In genomic region chr6:128844586-128845080, GRCm38 (mm10) we compare ENCODE assay signal across 8 mouse cellular contexts. TPM values are rescaled to one million over a fixed set of nuclear protein-coding genes. Genes with fewer than 3 reads are reported as not detected.
DNase-seq lines count a peak whose midpoint lies in the region; ATAC-seq and TF ChIP-seq lines count a peak whose summit lies in the region.
"Had no signal": no experiment of that assay in that cellular context is flagged by ENCODE, and none has a peak within 500 bp of the region (broad histone marks: within the 10 kb centered on the region; RNA-seq: fewer than 3 reads in every experiment).

No protein-coding gene starts in this region.

- no peak overlapping the region for H3K4me3 ChIP-seq in intestine, embryonic 14.5 days (ENCODE audit: low read depth, low read length)
- no peak overlapping the region for H3K4me3 ChIP-seq in intestine, postnatal 0 days (ENCODE audit: low read depth, low read length)
- H3K4me3 ChIP-seq in forebrain, embryonic 15.5 days, result peak overlapping the region; percentile 99; the same call in 1 of the 2 replicates
- H3K4me3 ChIP-seq in midbrain, embryonic 16.5 days (ENCODE audit: low read depth, low read length), result no peak overlapping the region
- H3K4me3 ChIP-seq in kidney, embryonic 15.5 days (replicated peaks), result no peak overlapping the region; the same call in 1 of the 2 replicates

- H3K4me2 ChIP-seq in intestine, embryonic 14.5 days (ENCODE audit: low read length), result no peak overlapping the region
- H3K4me2 ChIP-seq in intestine, postnatal 0 days (replicated peaks; ENCODE audit: low read depth), result no peak overlapping the region
- H3K4me2 ChIP-seq in forebrain, embryonic 15.5 days (replicated peaks), result peak overlapping the region; percentile 60
- H3K4me2 ChIP-seq in midbrain, embryonic 16.5 days (ENCODE audit: low read length), result peak overlapping the region; percentile 69
- H3K4me2 ChIP-seq in kidney, embryonic 15.5 days, result no peak overlapping the region

- no peaks in the 10 kb centered on the region for H3K27me3 ChIP-seq in intestine, embryonic 14.5 days (replicated peaks; ENCODE audit: control insufficient read depth, insufficient read depth, low read length)
- no peaks in the 10 kb centered on the region for H3K27me3 ChIP-seq in intestine, postnatal 0 days (replicated peaks; ENCODE audit: control insufficient read depth, insufficient read depth, low read length)
- no peaks in the 10 kb centered on the region for H3K27me3 ChIP-seq in forebrain, embryonic 15.5 days
- H3K27me3 ChIP-seq in midbrain, embryonic 16.5 days (ENCODE audit: control insufficient read depth, insufficient read depth, low read depth, low read length), result no peaks in the 10 kb centered on the region
- H3K27me3 ChIP-seq in kidney, embryonic 15.5 days, result no peaks in the 10 kb centered on the region

- peak overlapping the region; percentile 94; the same call in 1 of the 2 replicates for H3K27ac ChIP-seq in intestine, embryonic 14.5 days (ENCODE audit: low read depth)
- H3K27ac ChIP-seq in intestine, postnatal 0 days (ENCODE audit: low read depth, low read length), result no peak overlapping the region
- H3K27ac ChIP-seq in forebrain, embryonic 15.5 days (replicated peaks), result no peak overlapping the region
- peak overlapping the region; percentile 23; the same call in 1 of the 2 replicates for H3K27ac ChIP-seq in midbrain, embryonic 16.5 days (ENCODE audit: low read length)
- H3K27ac ChIP-seq in kidney, embryonic 15.5 days, result no peak overlapping the region

- no peak for DNase-seq in intestine, embryonic 14.5 days (ENCODE audit: low spot score)
- peak; percentile 6 for DNase-seq in brain, embryonic 14.5 days (ENCODE audit: low read depth)
- DNase-seq in urinary bladder, postnatal 36 days (ENCODE audit: low spot score in 2 of 2), result no peak

- no peak for ATAC-seq in intestine, embryonic 14.5 days (replicated peaks; ENCODE audit: low FRiP score, low TSS enrichment, low read depth)
- ATAC-seq in intestine, postnatal 0 days, result no peak
- no peak for ATAC-seq in forebrain, embryonic 15.5 days (replicated peaks)
- ATAC-seq in midbrain, embryonic 16.5 days, result no peak
- ATAC-seq in kidney, embryonic 15.5 days (replicated peaks; ENCODE audit: low FRiP score), result no peak

- TF ChIP-seq CTCF in intestine, postnatal 0 days (IDR thresholded peaks at IDR 0.05; ENCODE audit: low read depth), result no peak
- TF ChIP-seq CTCF in brain, embryonic 14.5 days (IDR thresholded peaks at IDR 0.05; ENCODE audit: borderline replicate concordance, extremely low read depth, insufficient read depth, insufficient read length), result no peak

- WGBS in intestine, embryonic 14.5 days, result 84% methylated on average over 5 of the region's 5 CpGs
- WGBS in intestine, postnatal 0 days, result 89% methylated on average over 5 of the region's 5 CpGs
- WGBS in forebrain, embryonic 15.5 days, result 59% methylated on average over 5 of the region's 5 CpGs
- 73% methylated on average over 5 of the region's 5 CpGs for WGBS in midbrain, embryonic 16.5 days
- WGBS in kidney, embryonic 15.5 days, result 88% methylated on average over 5 of the region's 5 CpGs

- no peaks in the 10 kb centered on the region for H3K9me3 ChIP-seq in intestine, embryonic 14.5 days (ENCODE audit: control insufficient read depth, low read length)
- H3K9me3 ChIP-seq in intestine, postnatal 0 days (ENCODE audit: control insufficient read depth), result no peaks in the 10 kb centered on the region
- no peaks in the 10 kb centered on the region for H3K9me3 ChIP-seq in forebrain, embryonic 15.5 days
- no peaks in the 10 kb centered on the region for H3K9me3 ChIP-seq in midbrain, embryonic 16.5 days (replicated peaks; ENCODE audit: control insufficient read depth, low read length, poor library complexity, severe bottlenecking)
- H3K9me3 ChIP-seq in kidney, embryonic 15.5 days (replicated peaks), result no peaks in the 10 kb centered on the region

- H3K4me1 ChIP-seq in intestine, embryonic 14.5 days (replicated peaks; ENCODE audit: control insufficient read depth, insufficient read depth, low read length), result peaks cover 12% of the 10 kb centered on the region
- no peaks in the 10 kb centered on the region for H3K4me1 ChIP-seq in intestine, postnatal 0 days (replicated peaks; ENCODE audit: control insufficient read depth, insufficient read depth, low read length)
- H3K4me1 ChIP-seq in forebrain, embryonic 15.5 days, result peaks cover 21% of the 10 kb centered on the region
- H3K4me1 ChIP-seq in midbrain, embryonic 16.5 days (ENCODE audit: control insufficient read depth, insufficient read depth, low read length), result peaks cover 21% of the 10 kb centered on the region
- peaks cover 27% of the 10 kb centered on the region for H3K4me1 ChIP-seq in kidney, embryonic 15.5 days

- H3K9ac ChIP-seq in intestine, embryonic 14.5 days (ENCODE audit: low read length), result no peak overlapping the region
- no peak overlapping the region for H3K9ac ChIP-seq in intestine, postnatal 0 days (ENCODE audit: low read depth, low read length)
- no peak overlapping the region for H3K9ac ChIP-seq in forebrain, embryonic 15.5 days (replicated peaks)
- peak overlapping the region; percentile 76; the same call in 1 of the 2 replicates for H3K9ac ChIP-seq in midbrain, embryonic 16.5 days (ENCODE audit: low read depth, low read length)
- H3K9ac ChIP-seq in kidney, embryonic 15.5 days, result no peak overlapping the region

- no peaks in the 10 kb centered on the region for H3K36me3 ChIP-seq in intestine, embryonic 14.5 days (ENCODE audit: control insufficient read depth, insufficient read depth, low read length)
- no peaks in the 10 kb centered on the region for H3K36me3 ChIP-seq in intestine, postnatal 0 days (ENCODE audit: control insufficient read depth, insufficient read depth)
- no peaks in the 10 kb centered on the region for H3K36me3 ChIP-seq in forebrain, embryonic 15.5 days
- no peaks in the 10 kb centered on the region for H3K36me3 ChIP-seq in midbrain, embryonic 16.5 days (ENCODE audit: control insufficient read depth, insufficient read depth, low read length)
- no peaks in the 10 kb centered on the region for H3K36me3 ChIP-seq in kidney, embryonic 15.5 days

- no peak for TF ChIP-seq POLR2A in brain, embryonic 14.5 days (IDR thresholded peaks at IDR 0.05; ENCODE audit: borderline replicate concordance, extremely low read depth, insufficient read depth, insufficient read length, poor library complexity, severe bottlenecking)

RNA-seq across cellular contexts. Expression of gene Klrb1b, which starts 18.5 kb away (rescaled TPM):
- 0.19 and 0.67 TPM in 2 replicates for polyA plus RNA-seq in intestine, embryonic 14.5 days (2014; fragmentation: Nextera tagmentation; extraction: Ambion mirVana)
- polyA plus RNA-seq in intestine, postnatal 0 days (2015; fragmentation: Nextera tagmentation; extraction: Ambion mirVana), result 0.35 and 0.80 TPM in 2 replicates
- polyA plus RNA-seq in brain, embryonic 14.5 days (2012; rRNA removed), result 0.05 TPM in 1 of 2 replicates, not detected in the other
- polyA plus RNA-seq in forebrain, embryonic 15.5 days (2015; fragmentation: Nextera tagmentation; extraction: Ambion mirVana), result not detected in 2 replicates
- not detected in 2 replicates for polyA plus RNA-seq in midbrain, embryonic 16.5 days (2015; fragmentation: Nextera tagmentation; extraction: Ambion mirVana)
- polyA plus RNA-seq in kidney, embryonic 15.5 days (2015; fragmentation: Nextera tagmentation; extraction: Ambion mirVana), result 0.09 TPM in 1 of 2 replicates, not detected in the other
- polyA plus RNA-seq: limb, embryonic 11.5 days had no signal

RNA-seq across cellular contexts. Expression of gene Gm44511, which starts 18.5 kb away (rescaled TPM):
- 0.62 TPM in 1 of 2 replicates, not detected in the other for polyA plus RNA-seq in intestine, embryonic 14.5 days (2014; fragmentation: Nextera tagmentation; extraction: Ambion mirVana)
- 0.25 TPM in 1 of 2 replicates, not detected in the other for polyA plus RNA-seq in intestine, postnatal 0 days (2015; fragmentation: Nextera tagmentation; extraction: Ambion mirVana)
- not detected in 2 replicates for polyA plus RNA-seq in brain, embryonic 14.5 days (2012; rRNA removed)
- polyA plus RNA-seq in forebrain, embryonic 15.5 days (2015; fragmentation: Nextera tagmentation; extraction: Ambion mirVana), result not detected in 2 replicates
- not detected in 2 replicates for polyA plus RNA-seq in midbrain, embryonic 16.5 days (2015; fragmentation: Nextera tagmentation; extraction: Ambion mirVana)
- polyA plus RNA-seq in kidney, embryonic 15.5 days (2015; fragmentation: Nextera tagmentation; extraction: Ambion mirVana), result not detected in 2 replicates
- polyA plus RNA-seq: limb, embryonic 11.5 days had no signal

RNA-seq across cellular contexts. Expression of gene Clec2i, which starts 42.8 kb away (rescaled TPM):
- polyA plus RNA-seq in intestine, embryonic 14.5 days (2014; fragmentation: Nextera tagmentation; extraction: Ambion mirVana), result 0.19 TPM in 1 of 2 replicates, not detected in the other
- polyA plus RNA-seq in intestine, postnatal 0 days (2015; fragmentation: Nextera tagmentation; extraction: Ambion mirVana), result 0.18 and 0.21 TPM in 2 replicates
- polyA plus RNA-seq in brain, embryonic 14.5 days (2012; rRNA removed), result not detected in 2 replicates
- not detected in 2 replicates for polyA plus RNA-seq in forebrain, embryonic 15.5 days (2015; fragmentation: Nextera tagmentation; extraction: Ambion mirVana)
- not detected in 2 replicates for polyA plus RNA-seq in midbrain, embryonic 16.5 days (2015; fragmentation: Nextera tagmentation; extraction: Ambion mirVana)
- polyA plus RNA-seq in kidney, embryonic 15.5 days (2015; fragmentation: Nextera tagmentation; extraction: Ambion mirVana), result 0.15 and 0.16 TPM in 2 replicates
- polyA plus RNA-seq: limb, embryonic 11.5 days had no signal

RNA-seq across cellular contexts. Expression of gene BC035044, which starts 46.3 kb away (rescaled TPM):
- polyA plus RNA-seq in intestine, embryonic 14.5 days (2014; fragmentation: Nextera tagmentation; extraction: Ambion mirVana), result 1.8 and 3.0 TPM in 2 replicates
- 1.2 and 1.4 TPM in 2 replicates for polyA plus RNA-seq in intestine, postnatal 0 days (2015; fragmentation: Nextera tagmentation; extraction: Ambion mirVana)
- polyA plus RNA-seq in brain, embryonic 14.5 days (2012; rRNA removed), result 0.30 and 0.49 TPM in 2 replicates
- polyA plus RNA-seq in forebrain, embryonic 15.5 days (2015; fragmentation: Nextera tagmentation; extraction: Ambion mirVana), result 0.46 and 0.60 TPM in 2 replicates
- 0.23 TPM in 1 of 2 replicates, not detected in the other for polyA plus RNA-seq in midbrain, embryonic 16.5 days (2015; fragmentation: Nextera tagmentation; extraction: Ambion mirVana)
- 0.68 TPM in 2 replicates for polyA plus RNA-seq in kidney, embryonic 15.5 days (2015; fragmentation: Nextera tagmentation; extraction: Ambion mirVana)

RNA-seq across cellular contexts. Expression of gene Klrb1c, which starts 55.6 kb away (rescaled TPM):
- 0.20 and 0.26 TPM in 2 replicates for polyA plus RNA-seq in intestine, embryonic 14.5 days (2014; fragmentation: Nextera tagmentation; extraction: Ambion mirVana)
- polyA plus RNA-seq in intestine, postnatal 0 days (2015; fragmentation: Nextera tagmentation; extraction: Ambion mirVana), result 0.21 and 0.27 TPM in 2 replicates
- polyA plus RNA-seq in brain, embryonic 14.5 days (2012; rRNA removed), result 0.05 and 0.07 TPM in 2 replicates
- polyA plus RNA-seq in forebrain, embryonic 15.5 days (2015; fragmentation: Nextera tagmentation; extraction: Ambion mirVana), result not detected in 2 replicates
- polyA plus RNA-seq in midbrain, embryonic 16.5 days (2015; fragmentation: Nextera tagmentation; extraction: Ambion mirVana), result not detected in 2 replicates
- 0.17 and 0.22 TPM in 2 replicates for polyA plus RNA-seq in kidney, embryonic 15.5 days (2015; fragmentation: Nextera tagmentation; extraction: Ambion mirVana)
- polyA plus RNA-seq: limb, embryonic 11.5 days had no signal

Comparison
In these comparisons a context has a peak if more than half of its experiments do, and no peak if none do; other contexts are left out.
1. H3K27ac ChIP-seq: peak in intestine, embryonic 14.5 days (single experiment) and midbrain, embryonic 16.5 days (single experiment); none in intestine, postnatal 0 days (single experiment), forebrain, embryonic 15.5 days (single experiment) and kidney, embryonic 15.5 days (single experiment).
2. H3K4me2 ChIP-seq: peak in forebrain, embryonic 15.5 days (single experiment) and midbrain, embryonic 16.5 days (single experiment); none in intestine, embryonic 14.5 days (single experiment), intestine, postnatal 0 days (single experiment) and kidney, embryonic 15.5 days (single experiment).